Mouse (Mus musculus) CH12.LX (cell line): Measurements from ENCODE around the gene Cyb561. TPM values are rescaled to one million over a fixed set of nuclear protein-coding genes. Genes with fewer than 3 reads are reported as not detected.

Experiments used
- DNase-seq: peaks from one replicate; pipeline ENCODE4 v3.0.0-alpha.2; 2013; ENCODE audit errors: extremely low read depth
- H3K27ac ChIP-seq: 2 replicates; pipeline ENCODE4 v1.5.1; 2012; ENCODE audit warnings: low read depth, mild to moderate bottlenecking, control low read depth, moderate library complexity; ENCODE audit not compliant: insufficient read depth
- H3K27me3 ChIP-seq: replicated peaks from 2 replicates; pipeline ENCODE3; 2012; ENCODE audit warnings: inconsistent platforms
- H3K36me3 ChIP-seq, 2 experiments: replicated peaks in 1 of 2; 2 replicates each; pipeline versions ENCODE3 to v1.6.1; 2012; ENCODE audit warnings: inconsistent platforms in 1 of 2, low read length in 1 of 2, mild to moderate bottlenecking in 1 of 2, mixed read lengths in 1 of 2, moderate library complexity in 1 of 2; ENCODE audit not compliant: control insufficient read depth in 1 of 2, insufficient read depth in 1 of 2
- H3K4me1 ChIP-seq, 2 experiments: 2 replicates each; pipeline ENCODE4 v1.6.1; 2012; ENCODE audit warnings: inconsistent platforms in 1 of 2, moderate library complexity in 1 of 2; ENCODE audit not compliant: insufficient read depth in 2 of 2, control insufficient read depth in 1 of 2
- H3K4me2 ChIP-seq: 2 replicates; pipeline ENCODE4 v1.6.1; 2012; ENCODE audit warnings: low read depth, mild to moderate bottlenecking, control low read depth; ENCODE audit not compliant: poor library complexity, insufficient read depth, severe bottlenecking
- H3K4me3 ChIP-seq, 3 experiments: fragments of 150-350 bp in 1 of 3; sonication (generic) in 1 of 3; replicated peaks in 1 of 3; 2 replicates each; pipeline versions ENCODE3 to v1.5.1; 2011 to 2012; ENCODE audit warnings: low read depth in 2 of 3, low read length in 2 of 3, mild to moderate bottlenecking in 2 of 3, moderate library complexity in 2 of 3, control low read depth in 1 of 3, improper control_type of control experiment in 1 of 3, inconsistent platforms in 1 of 3, mixed read lengths in 1 of 3; ENCODE audit not compliant: poor library complexity in 1 of 3
- H3K79me2 ChIP-seq: replicated peaks from 2 replicates; pipeline ENCODE4 v1.6.1; 2012; ENCODE audit warnings: mild to moderate bottlenecking, moderate library complexity; ENCODE audit not compliant: control insufficient read depth, poor library complexity, insufficient read depth, severe bottlenecking; ENCODE audit errors: extremely low read depth
- H3K9ac ChIP-seq: 2 replicates; pipeline ENCODE4 v1.6.1; 2012; ENCODE audit warnings: low read depth, mild to moderate bottlenecking, control low read depth, moderate library complexity; ENCODE audit not compliant: insufficient read depth
- H3K9me3 ChIP-seq: replicated peaks from 2 replicates; pipeline ENCODE3; 2012; ENCODE audit warnings: low read length, inconsistent platforms, mixed read lengths
- CHD2 ChIP-seq: IDR thresholded peaks from 2 replicates; pipeline ENCODE4 v1.6.1; 2011; ENCODE audit warnings: low read length, improper control_type of control experiment
- CTCF ChIP-seq, 2 experiments: IDR thresholded peaks in 1 of 2; conservative IDR thresholded peaks in 1 of 2; 2 replicates each; pipeline ENCODE4 v1.5.1; 2011 to 2012; ENCODE audit warnings: low read depth in 2 of 2, low read length in 2 of 2, improper control_type of control experiment in 1 of 2, inconsistent platforms in 1 of 2, mild to moderate bottlenecking in 1 of 2, moderate library complexity in 1 of 2
- ELF1 ChIP-seq: IDR thresholded peaks from 2 replicates; pipeline ENCODE4 v1.6.1; 2014; ENCODE audit warnings: low read depth, mild to moderate bottlenecking, inconsistent platforms, low read length, improper control_type of control experiment
- ETS1 ChIP-seq: conservative IDR thresholded peaks from 2 replicates; pipeline ENCODE4 v1.6.1; 2012; ENCODE audit warnings: low read depth, mild to moderate bottlenecking, inconsistent platforms, low read length, improper control_type of control experiment, moderate library complexity
- GABPA ChIP-seq: IDR thresholded peaks from 2 replicates; pipeline ENCODE4 v1.6.1; 2012; ENCODE audit warnings: low read depth, low read length, improper control_type of control experiment, inconsistent platforms; ENCODE audit not compliant: insufficient replicate concordance
- MAFK ChIP-seq: IDR thresholded peaks from 2 replicates; pipeline ENCODE4 v1.6.1; 2011; ENCODE audit warnings: low read length, improper control_type of control experiment; ENCODE audit not compliant: insufficient replicate concordance
- MAX ChIP-seq: IDR thresholded peaks from 2 replicates; pipeline ENCODE4 v1.6.1; 2011; ENCODE audit warnings: low read length, improper control_type of control experiment
- MXI1 ChIP-seq: IDR thresholded peaks from 2 replicates; pipeline ENCODE4 v1.6.1; 2011; ENCODE audit warnings: mild to moderate bottlenecking, low read depth, low read length, improper control_type of control experiment
- NRF1 ChIP-seq: IDR thresholded peaks from 2 replicates; pipeline ENCODE4 v1.6.1; 2014; ENCODE audit warnings: low read depth, mild to moderate bottlenecking, inconsistent platforms, low read length, improper control_type of control experiment, moderate library complexity
- PAX5 ChIP-seq: IDR thresholded peaks from 2 replicates; pipeline ENCODE4 v1.6.1; 2012; ENCODE audit warnings: low read length, inconsistent platforms, mixed read lengths
- POLR2AphosphoS2 ChIP-seq: IDR thresholded peaks from 2 replicates; pipeline ENCODE4 v1.6.1; 2011; ENCODE audit warnings: low read depth, low read length, improper control_type of control experiment
- RCOR1 ChIP-seq: conservative IDR thresholded peaks from 2 replicates; pipeline ENCODE4 v1.6.1; 2012; ENCODE audit warnings: low read depth, mild to moderate bottlenecking, inconsistent platforms, low read length, improper control_type of control experiment
- SIN3A ChIP-seq: IDR thresholded peaks from 2 replicates; pipeline ENCODE4 v1.6.1; 2012; ENCODE audit warnings: low read length, improper control_type of control experiment, inconsistent platforms
- TBP ChIP-seq: conservative IDR thresholded peaks from 2 replicates; pipeline ENCODE4 v1.6.1; 2011; ENCODE audit warnings: low read depth, low read length, improper control_type of control experiment
- USF2 ChIP-seq: conservative IDR thresholded peaks from 2 replicates; pipeline ENCODE4 v1.6.1; 2011; ENCODE audit warnings: low read depth, low read length, improper control_type of control experiment
- ZC3H11A ChIP-seq: IDR thresholded peaks from 2 replicates; pipeline ENCODE4 v1.6.1; 2012; ENCODE audit warnings: low read depth, mild to moderate bottlenecking, inconsistent platforms, low read length, improper control_type of control experiment
- ZMIZ1 ChIP-seq: IDR thresholded peaks from 2 replicates; pipeline ENCODE4 v1.6.1; 2012; ENCODE audit warnings: low read depth, mild to moderate bottlenecking, inconsistent platforms, low read length, improper control_type of control experiment
- ZNF384 ChIP-seq: IDR thresholded peaks from 2 replicates; pipeline ENCODE4 v1.6.1; 2012; ENCODE audit warnings: low read depth, low read length, improper control_type of control experiment, inconsistent platforms
- dilution Hi-C: fragments of 300-500 bp; cut with MboI; formaldehyde crosslinking; loops from 2 replicates; pipeline ENCODE4 v1.14.3; 2020; ENCODE audit warnings: low sequenced_read_pairs; ENCODE audit not compliant: extremely low pct_unique_long_range_greater_than_20kb, extremely low pct_ligation_motif_present
- in situ Hi-C: fragments of 300-500 bp; cut with MboI; formaldehyde crosslinking; loops from 3 replicates; pipeline ENCODE4 v1.14.3; 2019; ENCODE audit warnings: low sequenced_read_pairs, low pct_ligation_motif_present, low pct_unique_long_range_greater_than_20kb, mixed read lengths
- polyA plus RNA-seq: library from polyadenylated mRNA; unstranded; fragments of >175 nt; gene quantifications from 2 replicates; pipeline ENCODE4 v1.2.1, GENCODE M21; 2012; ENCODE audit warnings: low read depth; ENCODE audit not compliant: insufficient read length
- total RNA-seq, 2 experiments: library from RNA; depleted of rRNA; stranded (reverse); fragments of 300-350 nt in 1 of 2; fragments of >200 nt in 1 of 2; gene quantifications; 2 replicates each; pipeline ENCODE4 v1.2.3; 2012 to 2014

Cyb561 gene
- total and polyA plus RNA-seq, 3 experiments = 0.20 to 3.9 (median 0.51) TPM

DNA sequence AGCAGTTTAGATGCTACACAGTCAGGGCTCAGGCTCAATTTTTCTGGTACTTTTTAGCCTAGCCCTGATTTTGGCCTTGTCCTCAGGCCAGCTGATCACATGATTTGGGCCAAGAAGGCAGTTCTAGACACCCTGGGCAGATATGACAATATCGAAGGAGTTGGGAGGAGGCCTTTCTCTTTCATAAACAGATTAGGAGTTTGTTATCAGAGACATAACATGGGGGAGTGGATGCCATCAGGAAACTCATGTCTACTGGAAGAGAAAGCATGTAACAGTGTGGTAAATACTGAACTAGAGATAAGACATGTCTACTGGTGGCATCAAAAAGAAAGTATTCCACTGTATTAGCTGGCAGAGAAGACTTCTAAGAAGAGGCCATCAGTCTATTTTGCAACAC, 67.6 kb downstream of the Cyb561 start:
- Histone ChIP-seq H3K79me2 (no peaks in the 10 kb centered on the region), H3K9me3 (no peaks in the 10 kb centered on the region), H3K27ac (no peak overlapping the region), H3K4me3 (no peak overlapping the region), H3K4me2 (no peak overlapping the region), H3K27me3 (no peaks in the 10 kb centered on the region), H3K4me1 (no peaks in the 10 kb centered on the region), H3K36me3 (peaks cover 0 to 10% of the 10 kb centered on the region in 2 experiments), H3K9ac (no peak overlapping the region)
- dilution Hi-C loops = no loop called here
- in situ Hi-C loops = no loop called here
- TF ChIP-seq NRF1 (no peak), PAX5 (no peak), POLR2AphosphoS2 (no peak), SIN3A (no peak), ETS1 (no peak), TBP (no peak), USF2 (no peak), RCOR1 (no peak), GABPA (no peak), MAX (no peak), ZC3H11A (no peak), ZMIZ1 (no peak), CTCF (conservative IDR thresholded peaks at IDR 0.05 in 1 of 2, IDR thresholded peaks at IDR 0.05 in 1 of 2; ENCODE audit: low read depth in 2 of 2, low read length in 2 of 2) (no peak), MXI1 (no peak), ELF1 (no peak), MAFK (no peak), CHD2 (no peak), ZNF384 (no peak)
- no peak for DNase-seq

Other genes starting within 250 kb of the Cyb561 start
- gene Ace, start 14.6 kb upstream of the Cyb561 start, total RNA-seq (2012; rRNA removed) = 0.04 and 0.08 TPM in 2 replicates
- gene Ace, start 14.6 kb upstream of the Cyb561 start, total RNA-seq (2014; rRNA removed) = not detected in 2 replicates
- gene Ace, start 14.6 kb upstream of the Cyb561 start, polyA plus RNA-seq = not detected in 2 replicates
- not detected in 2 replicates for gene Ace3, start 41.3 kb upstream of the Cyb561 start, total RNA-seq (2012; rRNA removed)
- not detected in 2 replicates for gene Ace3, start 41.3 kb upstream of the Cyb561 start, total RNA-seq (2014; rRNA removed)
- not detected in 2 replicates for gene Ace3, start 41.3 kb upstream of the Cyb561 start, polyA plus RNA-seq
- 0.13 and 0.25 TPM in 2 replicates for gene Kcnh6, start 54.8 kb upstream of the Cyb561 start, total RNA-seq (2012; rRNA removed)
- not detected in 2 replicates for gene Kcnh6, start 54.8 kb upstream of the Cyb561 start, total RNA-seq (2014; rRNA removed)
- 0.19 TPM in 2 replicates for gene Kcnh6, start 54.8 kb upstream of the Cyb561 start, polyA plus RNA-seq
- 71.5 and 71.6 TPM in 2 replicates for gene Dcaf7, start 83.5 kb upstream of the Cyb561 start, total RNA-seq (2012; rRNA removed)
- gene Dcaf7, start 83.5 kb upstream of the Cyb561 start, total RNA-seq (2014; rRNA removed) = 74.4 and 79.5 TPM in 2 replicates
- 83.1 and 93.4 TPM in 2 replicates for gene Dcaf7, start 83.5 kb upstream of the Cyb561 start, polyA plus RNA-seq
- gene Taco1, start 112.7 kb upstream of the Cyb561 start, total RNA-seq (2012; rRNA removed) = 35.7 and 35.8 TPM in 2 replicates
- 32.6 and 33.2 TPM in 2 replicates for gene Taco1, start 112.7 kb upstream of the Cyb561 start, total RNA-seq (2014; rRNA removed)
- 30.8 and 32.9 TPM in 2 replicates for gene Taco1, start 112.7 kb upstream of the Cyb561 start, polyA plus RNA-seq
- 34.1 and 37.3 TPM in 2 replicates for gene Map3k3, start 131.3 kb upstream of the Cyb561 start, total RNA-seq (2012; rRNA removed)
- 28.8 and 30.3 TPM in 2 replicates for gene Map3k3, start 131.3 kb upstream of the Cyb561 start, total RNA-seq (2014; rRNA removed)
- gene Map3k3, start 131.3 kb upstream of the Cyb561 start, polyA plus RNA-seq = 26.8 and 32.3 TPM in 2 replicates
- not detected in 2 replicates for gene Gm10840, start 207.5 kb upstream of the Cyb561 start, total RNA-seq (2012; rRNA removed)
- gene Gm10840, start 207.5 kb upstream of the Cyb561 start, total RNA-seq (2014; rRNA removed) = not detected in 2 replicates
- gene Gm10840, start 207.5 kb upstream of the Cyb561 start, polyA plus RNA-seq = not detected in 2 replicates
- 249 and 275 TPM in 2 replicates for gene Limd2, start 207.5 kb upstream of the Cyb561 start, total RNA-seq (2012; rRNA removed)
- gene Limd2, start 207.5 kb upstream of the Cyb561 start, total RNA-seq (2014; rRNA removed) = 344 and 367 TPM in 2 replicates
- gene Limd2, start 207.5 kb upstream of the Cyb561 start, polyA plus RNA-seq = 520 and 563 TPM in 2 replicates
- gene Strada, start 248.8 kb upstream of the Cyb561 start, total RNA-seq (2012; rRNA removed) = 36.8 and 39.4 TPM in 2 replicates
- 40.1 and 41.7 TPM in 2 replicates for gene Strada, start 248.8 kb upstream of the Cyb561 start, total RNA-seq (2014; rRNA removed)
- 48.7 and 51.7 TPM in 2 replicates for gene Strada, start 248.8 kb upstream of the Cyb561 start, polyA plus RNA-seq